Mouse (Mus musculus) frontal cortex, postnatal 14 days (tissue): ENCODE measurements at regions not wholly inside any gene's neighbourhood (a gene's known extent, or its start where the extent isn't known, plus 50 kb on each side); places are given as distances from the start of the nearest gene placed in this dataset.
"Not testable (repeated sequence)": the region's sequence is repeated elsewhere in the genome, so short reads cannot be mapped to it uniquely, and the experiment has no call there.

ENCODE experiments used
- DNase-seq, 2 experiments: peaks; one replicate each; pipeline ENCODE4 v3.0.0; 2022; ENCODE audit warnings: low spot score in 2 of 2

- DNase-seq = no peak
Measured at GRCm38 (mm10) chr1:185939914-185940313, 177.2 kb downstream of the Lyplal1 start.

GRCm38 (mm10) chr1:185940511-185940910 is 176.6 kb downstream of the Lyplal1 start:
- DNase-seq = no peak

GRCm38 (mm10) chr1:185951163-185951562 is 165.9 kb downstream of the Lyplal1 start:
- no peak for DNase-seq

- not testable (repeated sequence) for DNase-seq
Measured at GRCm38 (mm10) chr1:185955821-185956220, 161.3 kb downstream of the Lyplal1 start.

GRCm38 (mm10) chr1:185957557-185957956 is 159.6 kb downstream of the Lyplal1 start:
- DNase-seq = no peak

- no peak for DNase-seq
Measured at GRCm38 (mm10) chr1:185958276-185958675, 158.8 kb downstream of the Lyplal1 start.

GRCm38 (mm10) chr1:185962606-185963005 is 154.5 kb downstream of the Lyplal1 start:
- DNase-seq = no peak

GRCm38 (mm10) chr1:185963773-185964172 is 153.3 kb downstream of the Lyplal1 start:
- DNase-seq = no peak

GRCm38 (mm10) chr1:185964426-185964825 is 152.7 kb downstream of the Lyplal1 start:
- no peak for DNase-seq

- no peak for DNase-seq
Measured at GRCm38 (mm10) chr1:185967227-185967626, 149.9 kb downstream of the Lyplal1 start.

GRCm38 (mm10) chr1:185967816-185968215 is 149.3 kb downstream of the Lyplal1 start:
- DNase-seq = no peak

- no peak for DNase-seq
Measured at GRCm38 (mm10) chr1:185968642-185969041, 148.5 kb downstream of the Lyplal1 start.

GRCm38 (mm10) chr1:185969231-185969630 is 147.9 kb downstream of the Lyplal1 start:
- DNase-seq = no peak

- no peak for DNase-seq
Measured at GRCm38 (mm10) chr1:185977075-185977474, 140.0 kb downstream of the Lyplal1 start.

- DNase-seq = no peak
Measured at GRCm38 (mm10) chr1:185989432-185989831, 127.7 kb downstream of the Lyplal1 start.

GRCm38 (mm10) chr1:186000066-186000465 is 117.0 kb downstream of the Lyplal1 start:
- not testable (repeated sequence) for DNase-seq

GRCm38 (mm10) chr1:186013413-186013812 is 103.7 kb downstream of the Lyplal1 start:
- DNase-seq = no peak

GRCm38 (mm10) chr1:186014166-186014565 is 102.9 kb downstream of the Lyplal1 start:
- DNase-seq = no peak

GRCm38 (mm10) chr1:186015831-186016561 is 101.1 kb downstream of the Lyplal1 start:
- DNase-seq = no peak

- DNase-seq = no peak
Measured at GRCm38 (mm10) chr1:186017547-186017946, 99.6 kb downstream of the Lyplal1 start.

- no peak for DNase-seq
Measured at GRCm38 (mm10) chr1:186019511-186019910, 97.6 kb downstream of the Lyplal1 start.

- no peak for DNase-seq
Measured at GRCm38 (mm10) chr1:186031951-186032350, 85.2 kb downstream of the Lyplal1 start.

- no peak for DNase-seq
Measured at GRCm38 (mm10) chr1:186034443-186034842, 82.7 kb downstream of the Lyplal1 start.
